Mouse (Mus musculus): Measurements from ENCODE around the gene Ebp.

DNA sequence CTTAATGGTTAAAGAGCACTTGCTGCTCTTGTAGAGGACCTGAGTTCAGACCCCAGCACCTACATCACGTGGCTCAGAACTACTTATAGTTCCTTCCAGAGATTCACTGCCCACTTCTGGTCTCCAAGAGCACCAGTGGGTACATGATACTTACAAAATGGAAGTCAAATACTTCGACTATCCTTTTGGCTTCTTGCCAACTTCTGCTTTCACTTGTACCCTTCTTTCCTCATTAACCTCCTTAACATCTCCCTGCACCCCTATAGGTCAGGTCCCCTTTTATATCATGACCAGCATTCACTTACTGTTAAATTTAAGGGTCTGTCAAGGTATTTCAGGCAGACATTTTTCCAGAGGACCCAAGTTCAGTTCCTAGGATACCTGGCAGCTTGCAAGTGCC, 57.4 kb downstream of the Ebp start:
- no peak for TF ChIP-seq E2F4 (IDR thresholded peaks at IDR 0.05; ENCODE audit: insufficient replicate concordance, low read depth, low read length)
- no peak for TF ChIP-seq CTCF (conservative IDR thresholded peaks at IDR 0.05 in 1 of 2, IDR thresholded peaks at IDR 0.05 in 1 of 2; ENCODE audit: low read depth in 2 of 2, low read length in 2 of 2)
- TF ChIP-seq MYC (IDR thresholded peaks at IDR 0.05; ENCODE audit: low read depth, low read length) = no peak
- TF ChIP-seq POLR2A (IDR thresholded peaks at IDR 0.05; ENCODE audit: low read depth, low read length) = no peak
- TF ChIP-seq NELFE (IDR thresholded peaks at IDR 0.05; ENCODE audit: low read depth, low read length) = no peak
- TF ChIP-seq EP300 (IDR thresholded peaks at IDR 0.05; ENCODE audit: low read length) = no peak
